Comparison of ENCODE assay signal across 7 mouse cellular contexts in the genomic region with DNA sequence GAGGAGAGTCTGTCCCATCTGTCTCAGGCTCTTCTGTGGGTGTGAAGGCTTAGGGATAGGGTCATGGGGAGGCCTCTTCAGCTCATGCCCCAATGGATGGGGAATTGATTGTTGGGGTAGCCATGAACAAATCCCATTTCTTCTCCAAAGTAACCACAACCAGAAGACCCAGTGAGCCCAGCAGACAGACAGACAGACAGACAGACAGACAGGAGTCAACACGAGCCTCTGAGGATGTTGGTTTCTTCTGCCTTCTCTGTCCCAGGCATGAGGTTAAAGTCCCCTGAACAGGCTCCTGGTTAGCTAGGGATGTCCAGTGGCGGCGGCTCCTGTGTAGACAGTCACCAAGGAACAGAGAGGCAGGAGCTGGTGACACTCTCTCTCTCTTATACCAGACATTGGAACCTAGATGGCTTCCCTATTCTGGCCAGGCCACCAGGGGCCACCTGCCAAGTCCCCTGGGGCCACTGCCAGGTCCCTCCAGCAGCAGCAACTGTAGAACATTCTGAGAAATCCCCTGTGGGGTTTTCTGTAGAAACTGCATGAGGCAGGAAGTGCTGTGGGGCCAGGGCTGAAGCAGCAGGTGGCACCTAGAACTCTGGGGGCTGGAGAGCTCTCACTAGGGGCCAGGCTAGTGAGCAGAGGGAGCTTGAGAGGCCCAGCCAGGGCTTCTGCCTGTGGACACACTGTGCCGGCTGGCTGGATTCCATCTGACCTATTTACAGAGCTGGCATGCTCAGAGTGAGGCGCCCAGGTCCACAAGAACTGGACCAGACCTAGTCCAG. TPM values are rescaled to one million over a fixed set of nuclear protein-coding genes. Genes with fewer than 3 reads are reported as not detected.
DNase-seq lines count a peak whose midpoint lies in the region.

No protein-coding gene starts in this region.

- peaks cover 89% of the 10 kb centered on the region for H3K27me3 ChIP-seq in embryonic facial prominence, embryonic 10.5 days (replicated peaks; ENCODE audit: low read depth, poor library complexity, severe bottlenecking)

- H3K9me3 ChIP-seq in embryonic facial prominence, embryonic 10.5 days, result no peaks in the 10 kb centered on the region; the same call in 1 of the 2 replicates

- H3K36me3 ChIP-seq in embryonic facial prominence, embryonic 10.5 days (replicated peaks), result no peaks in the 10 kb centered on the region

- intact Hi-C loops in left cerebral cortex, postnatal 14 days (cut with DNase I), result no loop called here

- peak; percentile 78 to 81 for DNase-seq in B cell, adult 2 months
- DNase-seq in MN1 (ENCODE audit: low spot score), result peak; percentile 69
- DNase-seq in embryonic facial prominence, embryonic 10.5 days (ENCODE audit: low spot score), result no peak
- peak; percentile 77 for DNase-seq in heart, postnatal 4 days
- peak; percentile 50 to 67 for DNase-seq in left cerebral cortex, postnatal 14 days (ENCODE audit: low spot score in 2 of 2)
- peak; percentile 36 to 42 for DNase-seq in right cerebral cortex, adult 2 months (ENCODE audit: low spot score in 2 of 2)
- DNase-seq in thymus, postnatal 25 days, result peak; percentile 63

- no peak overlapping the region for H3K4me3 ChIP-seq in embryonic facial prominence, embryonic 10.5 days

- 0 out of 2 replicates have a peak overlapping the region, but pooled peaks have one; percentile 37 for H3K27ac ChIP-seq in embryonic facial prominence, embryonic 10.5 days (replicated peaks)

- peaks cover 41% of the 10 kb centered on the region for H3K4me1 ChIP-seq in embryonic facial prominence, embryonic 10.5 days

- WGBS in embryonic facial prominence, embryonic 10.5 days, result 69% methylated on average over 5 of the region's 5 CpGs

RNA-seq across cellular contexts. Expression of a gene that starts 47.6 kb away (rescaled TPM):
- 4.7 and 5.2 TPM in 2 replicates for polyA plus RNA-seq in embryonic facial prominence, embryonic 10.5 days (2016; fragmentation: Nextera tagmentation; extraction: Ambion mirVana)
- 10 to 100 TPM; 30.5 to 34.9 TPM for total RNA-seq in heart, postnatal 4 days (2021)
- total RNA-seq in left cerebral cortex, postnatal 14 days (2021), result 10 to 100 TPM; 63.2 to 74.0 TPM
